Mouse (Mus musculus) CH12.LX (cell line): ENCODE results near the gene Zfp281. TPM values are rescaled to one million over a fixed set of nuclear protein-coding genes. Genes with fewer than 3 reads are reported as not detected.

Experiments used
- DNase-seq: peaks from one replicate; pipeline ENCODE4 v3.0.0-alpha.2; 2013; ENCODE audit errors: extremely low read depth
- H3K27ac ChIP-seq: 2 replicates; pipeline ENCODE4 v1.5.1; 2012; ENCODE audit warnings: low read depth, mild to moderate bottlenecking, control low read depth, moderate library complexity; ENCODE audit not compliant: insufficient read depth
- H3K27me3 ChIP-seq: replicated peaks from 2 replicates; pipeline ENCODE3; 2012; ENCODE audit warnings: inconsistent platforms
- H3K36me3 ChIP-seq, 2 experiments: replicated peaks in 1 of 2; 2 replicates each; pipeline versions ENCODE3 to v1.6.1; 2012; ENCODE audit warnings: inconsistent platforms in 1 of 2, low read length in 1 of 2, mild to moderate bottlenecking in 1 of 2, mixed read lengths in 1 of 2, moderate library complexity in 1 of 2; ENCODE audit not compliant: control insufficient read depth in 1 of 2, insufficient read depth in 1 of 2
- H3K4me1 ChIP-seq, 2 experiments: 2 replicates each; pipeline ENCODE4 v1.6.1; 2012; ENCODE audit warnings: inconsistent platforms in 1 of 2, moderate library complexity in 1 of 2; ENCODE audit not compliant: insufficient read depth in 2 of 2, control insufficient read depth in 1 of 2
- H3K4me2 ChIP-seq: 2 replicates; pipeline ENCODE4 v1.6.1; 2012; ENCODE audit warnings: low read depth, mild to moderate bottlenecking, control low read depth; ENCODE audit not compliant: poor library complexity, insufficient read depth, severe bottlenecking
- H3K4me3 ChIP-seq, 3 experiments: fragments of 150-350 bp in 1 of 3; sonication (generic) in 1 of 3; replicated peaks in 1 of 3; 2 replicates each; pipeline versions ENCODE3 to v1.5.1; 2011 to 2012; ENCODE audit warnings: low read depth in 2 of 3, low read length in 2 of 3, mild to moderate bottlenecking in 2 of 3, moderate library complexity in 2 of 3, control low read depth in 1 of 3, improper control_type of control experiment in 1 of 3, inconsistent platforms in 1 of 3, mixed read lengths in 1 of 3; ENCODE audit not compliant: poor library complexity in 1 of 3
- H3K79me2 ChIP-seq: replicated peaks from 2 replicates; pipeline ENCODE4 v1.6.1; 2012; ENCODE audit warnings: mild to moderate bottlenecking, moderate library complexity; ENCODE audit not compliant: control insufficient read depth, poor library complexity, insufficient read depth, severe bottlenecking; ENCODE audit errors: extremely low read depth
- H3K9ac ChIP-seq: 2 replicates; pipeline ENCODE4 v1.6.1; 2012; ENCODE audit warnings: low read depth, mild to moderate bottlenecking, control low read depth, moderate library complexity; ENCODE audit not compliant: insufficient read depth
- H3K9me3 ChIP-seq: replicated peaks from 2 replicates; pipeline ENCODE3; 2012; ENCODE audit warnings: low read length, inconsistent platforms, mixed read lengths
- BHLHE40 ChIP-seq: IDR thresholded peaks from 2 replicates; pipeline ENCODE4 v1.6.1; 2011; ENCODE audit warnings: mild to moderate bottlenecking, low read depth, low read length, improper control_type of control experiment
- CHD1 ChIP-seq: IDR thresholded peaks from 2 replicates; pipeline ENCODE4 v1.6.1; 2012; ENCODE audit warnings: low read depth, low read length, improper control_type of control experiment, inconsistent platforms
- CHD2 ChIP-seq: IDR thresholded peaks from 2 replicates; pipeline ENCODE4 v1.6.1; 2011; ENCODE audit warnings: low read length, improper control_type of control experiment
- CTCF ChIP-seq, 2 experiments: IDR thresholded peaks in 1 of 2; conservative IDR thresholded peaks in 1 of 2; 2 replicates each; pipeline ENCODE4 v1.5.1; 2011 to 2012; ENCODE audit warnings: low read depth in 2 of 2, low read length in 2 of 2, improper control_type of control experiment in 1 of 2, inconsistent platforms in 1 of 2, mild to moderate bottlenecking in 1 of 2, moderate library complexity in 1 of 2
- E2F4 ChIP-seq: IDR thresholded peaks from 2 replicates; pipeline ENCODE4 v1.6.1; 2011; ENCODE audit warnings: low read depth, low read length, improper control_type of control experiment; ENCODE audit not compliant: insufficient replicate concordance
- ELF1 ChIP-seq: IDR thresholded peaks from 2 replicates; pipeline ENCODE4 v1.6.1; 2014; ENCODE audit warnings: low read depth, mild to moderate bottlenecking, inconsistent platforms, low read length, improper control_type of control experiment
- EP300 ChIP-seq: IDR thresholded peaks from 2 replicates; pipeline ENCODE4 v1.6.1; 2011; ENCODE audit warnings: low read length, improper control_type of control experiment
- ETS1 ChIP-seq: conservative IDR thresholded peaks from 2 replicates; pipeline ENCODE4 v1.6.1; 2012; ENCODE audit warnings: low read depth, mild to moderate bottlenecking, inconsistent platforms, low read length, improper control_type of control experiment, moderate library complexity
- GABPA ChIP-seq: IDR thresholded peaks from 2 replicates; pipeline ENCODE4 v1.6.1; 2012; ENCODE audit warnings: low read depth, low read length, improper control_type of control experiment, inconsistent platforms; ENCODE audit not compliant: insufficient replicate concordance
- HCFC1 ChIP-seq: IDR thresholded peaks from 2 replicates; pipeline ENCODE4 v1.6.1; 2012; ENCODE audit warnings: low read depth, mild to moderate bottlenecking, inconsistent platforms, low read length, improper control_type of control experiment
- IRF4 ChIP-seq: IDR thresholded peaks from 2 replicates; pipeline ENCODE4 v1.6.1; 2014; ENCODE audit warnings: low read depth, mild to moderate bottlenecking, inconsistent platforms, low read length, improper control_type of control experiment
- JUN ChIP-seq: IDR thresholded peaks from 2 replicates; pipeline ENCODE4 v1.6.1; 2011; ENCODE audit warnings: low read depth, mild to moderate bottlenecking, low read length, improper control_type of control experiment, moderate library complexity; ENCODE audit not compliant: insufficient read depth
- JUND ChIP-seq: conservative IDR thresholded peaks from 2 replicates; pipeline ENCODE4 v1.6.1; 2011; ENCODE audit warnings: low read depth, low read length, improper control_type of control experiment
- KAT2A ChIP-seq: IDR thresholded peaks from 2 replicates; pipeline ENCODE4 v1.6.1; 2012; ENCODE audit warnings: low read length, improper control_type of control experiment, inconsistent platforms; ENCODE audit not compliant: insufficient replicate concordance
- MAFK ChIP-seq: IDR thresholded peaks from 2 replicates; pipeline ENCODE4 v1.6.1; 2011; ENCODE audit warnings: low read length, improper control_type of control experiment; ENCODE audit not compliant: insufficient replicate concordance
- MAX ChIP-seq: IDR thresholded peaks from 2 replicates; pipeline ENCODE4 v1.6.1; 2011; ENCODE audit warnings: low read length, improper control_type of control experiment
- MAZ ChIP-seq: IDR thresholded peaks from 2 replicates; pipeline ENCODE4 v1.6.1; 2012; ENCODE audit warnings: low read depth, mild to moderate bottlenecking, inconsistent platforms, low read length, improper control_type of control experiment, moderate library complexity
- MEF2A ChIP-seq: IDR thresholded peaks from 2 replicates; pipeline ENCODE4 v1.6.1; 2014; ENCODE audit warnings: low read depth, mild to moderate bottlenecking, inconsistent platforms, low read length, improper control_type of control experiment, borderline replicate concordance
- MXI1 ChIP-seq: IDR thresholded peaks from 2 replicates; pipeline ENCODE4 v1.6.1; 2011; ENCODE audit warnings: mild to moderate bottlenecking, low read depth, low read length, improper control_type of control experiment
- MYC ChIP-seq: IDR thresholded peaks from 2 replicates; pipeline ENCODE4 v1.6.1; 2011; ENCODE audit warnings: low read depth, mild to moderate bottlenecking, improper control_type of control experiment, low read length
- NELFE ChIP-seq: IDR thresholded peaks from 2 replicates; pipeline ENCODE4 v1.6.1; 2011; ENCODE audit warnings: low read depth, low read length, improper control_type of control experiment
- NRF1 ChIP-seq: IDR thresholded peaks from 2 replicates; pipeline ENCODE4 v1.6.1; 2014; ENCODE audit warnings: low read depth, mild to moderate bottlenecking, inconsistent platforms, low read length, improper control_type of control experiment, moderate library complexity
- PAX5 ChIP-seq: IDR thresholded peaks from 2 replicates; pipeline ENCODE4 v1.6.1; 2012; ENCODE audit warnings: low read length, inconsistent platforms, mixed read lengths
- POLR2A ChIP-seq: IDR thresholded peaks from 2 replicates; pipeline ENCODE4 v1.6.1; 2011; ENCODE audit warnings: low read depth, mild to moderate bottlenecking, improper control_type of control experiment, low read length
- POLR2AphosphoS2 ChIP-seq: IDR thresholded peaks from 2 replicates; pipeline ENCODE4 v1.6.1; 2011; ENCODE audit warnings: low read depth, low read length, improper control_type of control experiment
- RAD21 ChIP-seq: IDR thresholded peaks from 2 replicates; pipeline ENCODE4 v1.6.1; 2011; ENCODE audit warnings: low read depth, mild to moderate bottlenecking, low read length, improper control_type of control experiment, moderate library complexity
- RCOR1 ChIP-seq: conservative IDR thresholded peaks from 2 replicates; pipeline ENCODE4 v1.6.1; 2012; ENCODE audit warnings: low read depth, mild to moderate bottlenecking, inconsistent platforms, low read length, improper control_type of control experiment
- SIN3A ChIP-seq: IDR thresholded peaks from 2 replicates; pipeline ENCODE4 v1.6.1; 2012; ENCODE audit warnings: low read length, improper control_type of control experiment, inconsistent platforms
- SMC3 ChIP-seq: IDR thresholded peaks from 2 replicates; pipeline ENCODE4 v1.6.1; 2011; ENCODE audit warnings: low read depth, low read length, improper control_type of control experiment
- TBP ChIP-seq: conservative IDR thresholded peaks from 2 replicates; pipeline ENCODE4 v1.6.1; 2011; ENCODE audit warnings: low read depth, low read length, improper control_type of control experiment
- TCF12 ChIP-seq: IDR thresholded peaks from 2 replicates; pipeline ENCODE4 v1.6.1; 2014; ENCODE audit warnings: low read depth, mild to moderate bottlenecking, inconsistent platforms, low read length, improper control_type of control experiment
- UBTF ChIP-seq: IDR thresholded peaks from 2 replicates; pipeline ENCODE4 v1.6.1; 2012; ENCODE audit warnings: low read depth, mild to moderate bottlenecking, inconsistent platforms, low read length, improper control_type of control experiment, moderate library complexity
- USF1 ChIP-seq: IDR thresholded peaks from 2 replicates; pipeline ENCODE4 v1.6.1; 2014; ENCODE audit warnings: low read depth, mild to moderate bottlenecking, inconsistent platforms, low read length, improper control_type of control experiment
- USF2 ChIP-seq: conservative IDR thresholded peaks from 2 replicates; pipeline ENCODE4 v1.6.1; 2011; ENCODE audit warnings: low read depth, low read length, improper control_type of control experiment
- ZC3H11A ChIP-seq: IDR thresholded peaks from 2 replicates; pipeline ENCODE4 v1.6.1; 2012; ENCODE audit warnings: low read depth, mild to moderate bottlenecking, inconsistent platforms, low read length, improper control_type of control experiment
- ZKSCAN1 ChIP-seq: IDR thresholded peaks from 2 replicates; pipeline ENCODE4 v1.6.1; 2012; ENCODE audit warnings: low read depth, inconsistent platforms, low read length, improper control_type of control experiment, borderline replicate concordance
- ZMIZ1 ChIP-seq: IDR thresholded peaks from 2 replicates; pipeline ENCODE4 v1.6.1; 2012; ENCODE audit warnings: low read depth, mild to moderate bottlenecking, inconsistent platforms, low read length, improper control_type of control experiment
- ZNF384 ChIP-seq: IDR thresholded peaks from 2 replicates; pipeline ENCODE4 v1.6.1; 2012; ENCODE audit warnings: low read depth, low read length, improper control_type of control experiment, inconsistent platforms
- dilution Hi-C: fragments of 300-500 bp; cut with MboI; formaldehyde crosslinking; loops from 2 replicates; pipeline ENCODE4 v1.14.3; 2020; ENCODE audit warnings: low sequenced_read_pairs; ENCODE audit not compliant: extremely low pct_unique_long_range_greater_than_20kb, extremely low pct_ligation_motif_present
- in situ Hi-C: fragments of 300-500 bp; cut with MboI; formaldehyde crosslinking; loops from 3 replicates; pipeline ENCODE4 v1.14.3; 2019; ENCODE audit warnings: low sequenced_read_pairs, low pct_ligation_motif_present, low pct_unique_long_range_greater_than_20kb, mixed read lengths
- polyA plus RNA-seq: library from polyadenylated mRNA; unstranded; fragments of >175 nt; gene quantifications from 2 replicates; pipeline ENCODE4 v1.2.1, GENCODE M21; 2012; ENCODE audit warnings: low read depth; ENCODE audit not compliant: insufficient read length
- total RNA-seq, 2 experiments: library from RNA; depleted of rRNA; stranded (reverse); fragments of 300-350 nt in 1 of 2; fragments of >200 nt in 1 of 2; gene quantifications; 2 replicates each; pipeline ENCODE4 v1.2.3; 2012 to 2014

Gene Zfp281
- total and polyA plus RNA-seq, 3 experiments: 17.2 to 39.5 (median 20.7) TPM

GRCm38 (mm10) chr1:136659337-136659736 lies 34.6 kb downstream of the Zfp281 start:
- no peak for DNase-seq
- Histone ChIP-seq H3K9ac (peak overlapping the region; percentile 52), H3K27ac (peak overlapping the region; percentile 74), H3K27me3 (no peaks in the 10 kb centered on the region), H3K9me3 (no peaks in the 10 kb centered on the region), H3K36me3 (peaks cover 0 to 3% of the 10 kb centered on the region in 2 experiments), H3K4me1 (peaks cover 25 to 53% of the 10 kb centered on the region in 2 experiments), H3K4me3 (peak overlapping the region in 1 of 3 experiments; percentile 22), H3K79me2 (peaks cover 4% of the 10 kb centered on the region; the same call in 1 of the 2 replicates), H3K4me2 (peak overlapping the region; percentile 61)
- dilution Hi-C loops (no loop called here), in situ Hi-C loops (no loop called here)
- no peak for TF ChIP-seq MAZ
- TF ChIP-seq CHD1: peak; percentile 89; the same call in 1 of the 2 replicates
- no peak for TF ChIP-seq USF2
- TF ChIP-seq POLR2A: no peak
- TF ChIP-seq JUND: no peak
- no peak for TF ChIP-seq E2F4
- TF ChIP-seq ETS1: no peak
- peak; percentile 3; the same call in 1 of the 2 replicates for TF ChIP-seq UBTF
- TF ChIP-seq SMC3: no peak
- TF ChIP-seq JUN: no peak
- TF ChIP-seq TBP: no peak
- no peak for TF ChIP-seq TCF12
- no peak for TF ChIP-seq MEF2A
- 0 out of 2 replicates have a peak, but pooled peaks have one; percentile 53 for TF ChIP-seq MYC
- TF ChIP-seq POLR2AphosphoS2: no peak
- TF ChIP-seq ZNF384: no peak
- TF ChIP-seq SIN3A: peak; percentile 43; the same call in 1 of the 2 replicates
- peak; percentile 73; the same call in 1 of the 2 replicates for TF ChIP-seq MAX
- no peak for TF ChIP-seq ELF1
- no peak for TF ChIP-seq HCFC1
- peak; percentile 83 for TF ChIP-seq BHLHE40
- no peak for TF ChIP-seq MXI1
- no peak for TF ChIP-seq NELFE
- no peak for TF ChIP-seq ZC3H11A
- no peak for TF ChIP-seq GABPA
- no peak for TF ChIP-seq NRF1
- TF ChIP-seq ZKSCAN1: no peak
- TF ChIP-seq RCOR1: no peak
- TF ChIP-seq RAD21: no peak
- TF ChIP-seq IRF4: no peak
- TF ChIP-seq CTCF (conservative IDR thresholded peaks at IDR 0.05 in 1 of 2, IDR thresholded peaks at IDR 0.05 in 1 of 2; ENCODE audit: low read depth in 2 of 2, low read length in 2 of 2): no peak
- no peak for TF ChIP-seq EP300
- TF ChIP-seq PAX5: no peak
- no peak for TF ChIP-seq KAT2A
- no peak for TF ChIP-seq MAFK
- no peak for TF ChIP-seq USF1
- no peak for TF ChIP-seq CHD2
- TF ChIP-seq ZMIZ1: no peak
